Mouse (Mus musculus): ENCODE measurements around the gene Irx2. TPM values are rescaled to one million over a fixed set of nuclear protein-coding genes. Genes with fewer than 3 reads are reported as not detected.
A peak's percentile ranks its signal among the peaks of the same experiment; 100 is the strongest.

Gene Irx2
- total RNA-seq, 2 experiments from 2014 or later, result not detected

DNA sequence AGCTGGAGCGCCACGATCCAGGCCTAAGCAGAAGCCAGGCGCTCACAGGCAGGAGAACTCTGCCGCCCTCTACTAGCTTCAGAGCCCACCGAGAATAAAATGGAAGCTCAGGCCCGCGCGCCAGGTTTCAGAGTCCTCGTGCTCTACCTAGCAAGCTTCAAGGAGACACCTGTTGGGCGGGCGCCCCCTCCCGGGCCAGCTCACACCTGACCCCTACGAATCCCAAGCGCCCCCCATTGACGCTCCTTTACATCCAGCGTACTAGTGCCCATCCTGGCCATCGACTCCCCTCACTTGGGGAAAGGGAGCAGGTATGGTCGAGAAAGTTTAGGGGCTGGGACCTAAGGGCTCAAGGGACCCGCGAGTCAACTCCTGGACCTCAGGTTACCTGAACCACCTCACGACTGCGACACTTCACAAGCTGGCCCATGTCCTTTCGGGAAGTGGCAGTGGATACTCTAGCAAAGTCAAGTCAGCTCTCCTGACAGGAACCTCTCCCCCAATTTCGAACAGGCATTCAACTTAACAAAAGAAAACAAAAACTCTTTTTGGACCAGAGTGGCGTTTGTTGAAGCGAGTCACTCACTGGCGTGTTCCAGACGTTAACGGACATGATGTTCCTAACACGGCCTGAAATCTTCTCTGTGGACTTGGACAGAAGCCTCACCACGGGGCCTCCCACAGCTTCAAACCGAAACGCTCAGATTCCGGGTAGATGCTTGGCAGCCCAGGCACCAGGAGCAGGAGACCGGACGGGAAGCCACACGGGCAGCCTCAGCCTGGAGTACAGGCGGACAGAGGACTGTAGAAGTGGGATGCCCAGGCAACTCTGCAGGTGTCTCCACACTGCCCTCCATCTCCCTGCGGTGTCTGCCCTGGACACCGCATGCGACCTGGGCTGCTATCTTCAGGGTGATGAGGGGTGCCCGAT is 964 bp upstream of the Irx2 start:
- intact Hi-C loops (cut with DNase I), result loop anchor here (2.0 to 10.0 kb wide), 3 partner anchors 330 to 1523 kb away; no protein-coding TSS in a partner anchor
- no peak for DNase-seq (ENCODE audit: extremely low spot score in 1 of 2, low spot score in 2 of 2)
- H3K27ac ChIP-seq, result no peak overlapping the region
- H3K4me3 ChIP-seq, result no peak overlapping the region
- no peak for TF ChIP-seq CTCF (IDR thresholded peaks at IDR 0.05)

DNA sequence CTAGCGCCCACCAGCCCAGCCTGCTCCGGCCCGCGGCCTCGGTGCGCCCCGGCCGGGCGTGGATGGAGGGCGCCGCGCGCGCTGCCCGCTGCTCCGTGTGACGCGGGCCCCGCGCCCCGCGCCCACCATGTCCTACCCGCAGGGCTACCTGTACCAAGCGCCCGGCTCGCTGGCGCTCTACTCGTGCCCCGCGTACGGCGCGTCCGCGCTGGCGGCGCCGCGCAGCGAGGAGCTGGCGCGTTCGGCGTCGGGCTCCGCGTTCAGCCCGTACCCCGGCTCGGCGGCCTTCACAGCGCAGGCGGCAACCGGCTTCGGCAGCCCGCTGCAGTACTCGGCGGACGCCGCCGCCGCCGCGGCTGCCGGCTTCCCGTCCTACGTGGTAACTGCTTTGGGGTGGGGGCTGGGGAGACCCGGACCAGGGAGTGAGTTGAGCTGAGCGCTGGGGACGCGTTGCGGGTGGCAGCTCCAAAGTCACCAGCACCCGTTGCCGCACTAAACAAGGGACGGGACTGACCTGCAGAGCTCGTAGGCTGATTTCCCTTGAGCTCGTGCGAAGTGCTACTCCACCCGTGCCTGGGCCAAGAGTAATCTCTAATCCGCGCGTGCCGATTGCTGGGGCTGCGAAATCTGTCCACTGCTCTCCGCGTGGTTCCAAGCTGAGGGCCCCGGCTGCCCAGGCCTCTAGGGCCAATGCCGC is 463 bp downstream of the Irx2 start:
- Histone ChIP-seq H3K27ac (no peak overlapping the region), H3K4me3 (no peak overlapping the region)
- intact Hi-C loops (cut with DNase I), result loop anchor here (5.0 to 10.0 kb wide), 2 partner anchors 332 to 1524 kb away; no protein-coding TSS in a partner anchor
- no peak for TF ChIP-seq CTCF (IDR thresholded peaks at IDR 0.05)
- no peak for DNase-seq (ENCODE audit: extremely low spot score in 1 of 2, low spot score in 2 of 2)

DNA sequence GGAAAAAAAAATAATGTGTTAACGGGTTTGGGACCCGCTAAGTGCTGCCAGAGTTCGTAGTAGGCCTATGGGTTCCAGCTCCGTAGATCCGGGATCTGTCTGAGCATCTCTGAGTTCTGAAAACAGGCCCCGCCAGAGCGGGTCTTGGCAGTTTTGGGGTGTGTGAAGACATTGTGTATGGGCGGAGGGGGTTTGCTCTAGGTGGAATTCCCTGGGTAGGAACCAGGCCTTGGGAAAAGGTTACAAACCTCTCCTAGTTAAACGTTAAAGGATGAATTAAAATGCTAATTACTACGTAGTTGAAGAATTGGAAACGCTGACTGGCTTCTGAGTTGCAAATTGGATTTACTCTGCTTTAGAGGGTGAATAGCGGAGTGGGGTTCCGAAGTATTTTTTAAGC is 1.2 kb downstream of the Irx2 start:
- no peak overlapping the region for H3K27ac ChIP-seq
- intact Hi-C loops (cut with DNase I), result loop anchor here (5.0 to 10.0 kb wide), 2 partner anchors 333 to 1525 kb away; no protein-coding TSS in a partner anchor
- no peak for DNase-seq (ENCODE audit: extremely low spot score in 1 of 2, low spot score in 2 of 2)
- TF ChIP-seq CTCF (IDR thresholded peaks at IDR 0.05), result no peak
- no peak overlapping the region for H3K4me3 ChIP-seq

DNA sequence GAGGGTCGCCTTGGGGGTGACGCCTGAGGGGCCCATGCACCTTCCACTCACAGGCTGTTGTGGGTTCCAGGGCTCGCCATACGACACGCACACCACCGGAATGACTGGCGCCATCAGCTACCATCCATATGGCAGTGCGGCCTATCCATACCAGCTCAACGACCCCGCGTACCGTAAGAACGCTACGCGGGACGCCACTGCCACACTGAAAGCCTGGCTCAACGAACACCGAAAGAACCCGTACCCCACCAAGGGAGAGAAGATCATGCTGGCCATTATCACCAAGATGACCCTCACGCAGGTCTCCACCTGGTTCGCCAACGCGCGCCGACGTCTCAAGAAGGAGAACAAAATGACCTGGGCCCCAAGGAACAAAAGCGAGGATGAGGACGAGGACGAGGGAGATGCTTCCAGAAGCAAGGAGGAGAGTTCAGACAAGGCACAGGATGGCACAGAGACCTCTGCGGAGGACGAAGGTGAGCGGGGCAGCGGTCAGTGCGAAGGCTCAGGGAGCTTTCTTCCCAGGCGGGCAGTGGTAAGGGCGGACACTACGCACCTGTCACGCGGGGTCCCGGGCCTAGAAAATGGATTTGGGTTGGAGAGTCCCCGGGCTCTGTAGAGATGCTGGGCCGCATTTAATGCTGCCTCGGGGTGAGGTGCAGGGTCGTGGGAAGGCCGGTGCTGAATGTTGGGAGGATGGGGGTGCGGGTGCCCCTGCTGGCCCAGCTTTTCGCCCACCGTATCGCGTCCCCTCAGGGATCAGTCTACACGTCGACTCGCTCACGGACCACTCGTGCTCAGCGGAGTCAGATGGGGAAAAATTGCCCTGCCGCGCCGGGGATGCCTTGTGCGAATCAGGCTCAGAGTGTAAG is 2.1 kb downstream of the Irx2 start:
- intact Hi-C loops (cut with DNase I), result no loop called here
- Histone ChIP-seq H3K4me3 (no peak overlapping the region), H3K27ac (no peak overlapping the region)
- no peak for DNase-seq (ENCODE audit: extremely low spot score in 1 of 2, low spot score in 2 of 2)
- TF ChIP-seq CTCF (IDR thresholded peaks at IDR 0.05), result no peak

DNA sequence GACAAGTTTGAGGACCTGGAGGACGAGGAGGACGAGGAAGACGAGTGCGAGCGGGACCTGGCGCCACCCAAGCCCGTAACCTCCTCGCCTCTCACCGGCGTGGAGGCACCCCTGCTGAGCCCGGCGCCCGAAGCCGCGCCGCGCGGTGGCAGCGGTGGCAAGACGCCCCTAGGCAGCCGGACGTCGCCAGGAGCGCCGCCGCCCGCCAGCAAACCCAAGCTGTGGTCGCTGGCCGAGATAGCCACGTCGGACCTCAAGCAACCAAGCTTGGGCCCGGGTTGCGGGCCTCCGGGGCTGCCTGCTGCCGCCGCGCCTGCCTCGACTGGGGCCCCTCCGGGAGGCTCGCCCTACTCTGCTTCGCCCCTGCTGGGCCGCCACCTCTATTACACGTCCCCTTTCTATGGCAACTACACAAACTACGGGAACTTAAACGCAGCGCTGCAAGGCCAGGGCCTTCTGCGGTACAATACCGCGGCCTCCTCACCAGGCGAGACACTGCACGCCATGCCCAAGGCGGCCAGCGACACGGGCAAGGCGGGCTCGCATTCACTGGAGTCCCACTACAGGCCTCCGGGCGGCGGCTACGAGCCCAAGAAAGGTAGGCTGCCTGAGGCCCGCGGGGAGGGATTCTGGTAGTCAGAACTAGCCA is 2.9 kb downstream of the Irx2 start:
- intact Hi-C loops (cut with DNase I), result no loop called here
- TF ChIP-seq CTCF (IDR thresholded peaks at IDR 0.05), result no peak
- DNase-seq (ENCODE audit: extremely low spot score in 1 of 2, low spot score in 2 of 2), result no peak
- Histone ChIP-seq H3K27ac (no peak overlapping the region), H3K4me3 (no peak overlapping the region)

DNA sequence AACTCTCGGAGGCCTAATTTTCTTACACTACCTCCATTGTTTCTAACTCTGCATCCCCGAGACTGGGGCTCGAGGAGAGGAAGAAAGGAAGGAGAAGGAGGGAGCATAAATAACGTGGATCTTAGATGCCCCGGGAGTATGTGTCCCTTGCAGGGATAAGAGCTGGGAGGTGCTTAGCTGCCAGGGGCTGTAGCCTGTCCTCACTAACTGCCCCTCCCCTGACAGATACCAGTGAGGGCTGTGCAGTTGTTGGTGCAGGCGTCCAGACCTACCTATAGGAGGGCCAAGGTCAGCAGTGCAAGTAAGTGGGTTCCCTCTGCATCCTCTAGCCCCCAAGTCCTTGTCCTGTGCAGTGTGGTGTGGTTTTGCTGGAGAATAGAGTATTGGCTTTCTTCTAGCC is 3.7 kb downstream of the Irx2 start:
- intact Hi-C loops (cut with DNase I), result no loop called here
- no peak for TF ChIP-seq CTCF (IDR thresholded peaks at IDR 0.05)
- DNase-seq (ENCODE audit: extremely low spot score in 1 of 2, low spot score in 2 of 2), result no peak
- Histone ChIP-seq H3K4me3 (no peak overlapping the region), H3K27ac (no peak overlapping the region)

DNA sequence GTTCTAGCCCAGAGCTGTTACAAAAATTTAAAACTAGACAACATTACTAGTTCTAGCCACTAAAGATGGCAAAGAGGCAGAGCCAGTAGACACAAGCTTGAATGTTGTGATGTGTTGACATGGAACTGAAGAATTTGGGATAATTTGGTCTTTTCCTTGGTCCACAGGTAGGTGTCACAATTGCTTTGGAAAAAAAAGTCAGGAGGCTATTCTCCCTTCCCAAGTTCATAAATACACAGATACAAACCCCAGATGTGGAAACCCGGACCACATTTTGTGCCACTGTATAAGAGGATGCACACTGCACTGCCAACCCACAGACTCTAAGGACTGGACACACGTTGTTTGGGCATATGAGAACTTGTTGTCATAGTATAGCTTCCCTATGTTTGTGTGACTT is 4.5 kb downstream of the Irx2 start:
- Histone ChIP-seq H3K27ac (no peak overlapping the region), H3K4me3 (no peak overlapping the region)
- intact Hi-C loops (cut with DNase I), result no loop called here
- TF ChIP-seq CTCF (IDR thresholded peaks at IDR 0.05), result peak; percentile 3; the same call in 1 of the 2 replicates
- DNase-seq (ENCODE audit: extremely low spot score in 1 of 2, low spot score in 2 of 2), result no peak

DNA sequence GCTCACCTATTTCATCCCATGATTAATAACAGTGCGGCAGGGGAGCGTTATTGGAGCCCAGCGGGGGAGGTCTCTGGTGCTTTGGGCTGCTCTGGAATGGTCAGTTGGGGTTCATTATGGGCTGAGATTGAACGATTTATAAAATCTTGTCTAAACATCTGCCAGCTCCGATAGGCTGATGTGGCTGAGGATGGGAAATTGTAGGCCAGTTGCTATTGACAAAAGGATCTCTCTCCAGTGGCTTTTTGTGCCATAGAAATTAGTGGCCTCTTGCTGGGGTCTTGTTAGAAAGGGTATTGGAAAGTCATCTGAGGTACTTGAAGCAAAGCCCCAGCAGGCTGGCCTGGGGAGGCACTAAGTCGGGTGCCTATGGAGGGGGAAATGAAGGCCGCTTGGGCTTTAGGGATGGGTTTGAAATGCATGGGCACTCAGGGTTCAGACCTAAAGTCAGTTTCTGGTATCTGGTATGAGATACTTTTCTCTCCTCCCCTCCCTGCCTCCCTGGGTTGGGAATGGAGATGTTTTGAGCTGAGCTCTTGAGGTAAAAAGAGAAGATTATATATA is 6.2 kb downstream of the Irx2 start:
- no peak for TF ChIP-seq CTCF (IDR thresholded peaks at IDR 0.05)
- Histone ChIP-seq H3K4me3 (no peak overlapping the region), H3K27ac (no peak overlapping the region)
- intact Hi-C loops (cut with DNase I), result loop anchor here (5.0 kb wide), 1 partner anchor 627 kb away; the partner anchor contains the start of gene Irx4
- DNase-seq (ENCODE audit: extremely low spot score in 1 of 2, low spot score in 2 of 2), result no peak

DNA sequence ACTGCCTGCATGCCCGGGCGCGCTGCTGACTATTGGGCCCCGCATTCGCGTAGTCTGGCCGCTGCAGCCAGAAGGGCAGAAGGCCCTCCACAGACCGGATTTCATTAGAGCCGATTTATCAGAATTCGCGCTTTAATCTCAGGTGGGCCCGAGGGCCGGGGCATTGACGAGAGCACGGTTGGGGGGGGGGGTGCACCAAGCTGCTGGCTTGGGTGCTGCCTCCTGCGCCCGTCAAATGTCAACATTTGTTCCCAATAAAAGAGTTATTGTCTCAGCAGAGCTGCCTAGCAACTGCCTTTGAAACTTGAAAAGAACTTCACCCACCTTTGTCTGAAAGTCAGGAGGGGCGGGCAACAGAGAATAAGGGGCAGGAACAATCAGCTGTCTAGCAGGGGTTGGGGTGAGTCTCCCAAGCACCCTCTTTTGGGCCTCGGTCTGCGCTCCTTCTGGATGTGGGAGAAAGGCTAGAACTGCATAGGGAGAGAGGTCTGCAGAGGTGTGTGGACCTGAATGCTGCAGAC is 7.8 kb downstream of the Irx2 start:
- Histone ChIP-seq H3K27ac (no peak overlapping the region), H3K4me3 (no peak overlapping the region)
- intact Hi-C loops (cut with DNase I), result loop anchor here (5.0 kb wide), 1 partner anchor 626 kb away; the partner anchor contains the start of gene Irx4
- TF ChIP-seq CTCF (IDR thresholded peaks at IDR 0.05), result no peak
- no peak for DNase-seq (ENCODE audit: extremely low spot score in 1 of 2, low spot score in 2 of 2)

DNA sequence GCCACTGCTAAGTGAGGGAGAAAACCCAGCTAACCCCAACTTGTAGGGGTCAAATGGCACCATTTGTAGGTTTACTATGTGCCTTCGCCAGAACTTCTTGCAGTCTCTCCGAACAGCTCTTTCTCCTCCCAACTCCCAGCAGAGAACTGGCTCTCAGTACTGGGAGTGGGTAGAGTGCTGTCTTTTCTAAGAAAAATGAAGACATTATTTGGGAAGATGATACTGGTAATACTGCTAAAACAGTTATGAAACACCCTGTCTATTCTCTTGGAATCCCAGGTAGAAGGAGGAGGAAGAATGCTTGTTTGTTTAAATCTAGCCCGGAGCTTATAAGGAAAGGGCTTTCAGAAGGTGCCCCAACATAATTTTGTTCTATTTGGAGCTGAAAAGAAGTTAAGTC is 8.9 kb downstream of the Irx2 start:
- no peak overlapping the region for H3K4me3 ChIP-seq
- no peak for TF ChIP-seq CTCF (IDR thresholded peaks at IDR 0.05)
- H3K27ac ChIP-seq, result no peak overlapping the region
- DNase-seq (ENCODE audit: extremely low spot score in 1 of 2, low spot score in 2 of 2), result no peak
- intact Hi-C loops (cut with DNase I), result loop anchor here (5.0 kb wide), 1 partner anchor 625 kb away; the partner anchor contains the start of gene Irx4
